Mouse (Mus musculus): ENCODE results near the gene Krt7.

GRCm38 (mm10) chr15:101398269-101398668, 12.6 kb upstream of the Krt7 start:
- no peak for TF ChIP-seq CTCF (IDR thresholded peaks at IDR 0.05; ENCODE audit: low read depth)
- no peak for TF ChIP-seq EP300 (IDR thresholded peaks at IDR 0.05; ENCODE audit: low read depth)
